Mouse (Mus musculus): ENCODE results near the gene Moap1. TPM values are rescaled to one million over a fixed set of nuclear protein-coding genes. Genes with fewer than 3 reads are reported as not detected.
A peak's percentile ranks its signal among the peaks of the same experiment; 100 is the strongest.

Moap1 gene
- polyA plus RNA-seq, 1 experiment from 2014 or later = 51.7 TPM

DNA sequence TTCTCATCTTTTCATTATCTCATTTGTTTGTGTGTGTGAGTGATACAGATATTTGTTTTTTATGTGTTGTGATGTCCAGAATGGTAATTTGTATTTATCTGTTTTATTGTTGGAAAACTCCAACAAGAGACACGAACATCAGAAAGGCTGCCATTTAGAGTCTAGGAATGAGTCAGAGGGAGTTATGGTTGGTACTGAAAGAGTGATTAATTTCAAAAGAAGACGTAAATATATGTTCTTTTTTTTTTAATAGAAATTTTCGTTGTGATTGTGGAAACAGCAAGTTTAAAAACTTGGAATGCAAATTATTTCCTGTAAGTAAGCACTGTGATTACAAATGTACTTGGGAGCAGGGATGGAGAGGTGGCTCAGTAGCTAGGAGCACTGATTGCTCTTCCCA, 18.2 kb upstream of the Moap1 start:
- 92% methylated on average over 3 of the region's 3 CpGs for WGBS
- Histone ChIP-seq H3K9me3 (no peaks in the 10 kb centered on the region), H3K4me2 (no peak overlapping the region), H3K27me3 (no peaks in the 10 kb centered on the region), H3K36me3 (peaks cover 32% of the 10 kb centered on the region), H3K4me1 (replicated peaks) (peaks cover 20% of the 10 kb centered on the region), H3K4me3 (no peak overlapping the region), H3K27ac (no peak overlapping the region), H3K9ac (no peak overlapping the region)
- no peak for ATAC-seq (ENCODE audit: low FRiP score)

- Histone ChIP-seq H3K9me3 (no peaks in the 10 kb centered on the region), H3K4me2 (peak overlapping the region; percentile 95), H3K27me3 (no peaks in the 10 kb centered on the region), H3K9ac (peak overlapping the region; percentile 87), H3K4me1 (replicated peaks) (peaks cover 37% of the 10 kb centered on the region), H3K27ac (peak overlapping the region; percentile 89; the same call in 1 of the 2 replicates), H3K36me3 (peaks cover 12% of the 10 kb centered on the region), H3K4me3 (peak overlapping the region; percentile 87)
- ATAC-seq (ENCODE audit: low FRiP score) = no peak
- WGBS = under 1% methylated on average over 5 of the region's 5 CpGs
These were observed 15.5 kb upstream of the Moap1 start for GRCm38 (mm10) chr12:102758936-102759335.

DNA sequence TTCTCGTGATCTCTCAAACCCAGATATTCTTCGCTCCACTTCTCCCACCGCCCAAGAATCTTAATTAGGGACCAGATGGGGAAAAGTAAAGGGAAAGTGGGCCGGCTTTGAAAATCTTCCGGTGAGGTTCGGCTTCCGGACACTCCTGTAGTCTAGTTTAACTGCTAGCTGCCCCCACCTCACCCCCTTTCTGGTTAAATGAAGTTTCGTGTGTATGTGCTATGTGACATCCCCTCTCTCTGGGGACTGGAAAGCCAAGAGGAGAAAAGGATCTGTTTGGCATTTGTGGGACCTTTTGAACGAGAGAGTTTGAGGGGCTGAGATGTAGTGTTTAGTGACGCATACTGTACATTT, 14.9 kb upstream of the Moap1 start, which contains the start of gene Gm20604:
Gene Gm20604, minus strand, starts transcription at position 270 of the 354 bp plus-strand sequence.
- H3K27ac ChIP-seq = peak within 1 kb of the TSS; percentile 93
- peak; percentile 4; the same call in 1 of the 2 replicates for ATAC-seq (ENCODE audit: low FRiP score)
- no peaks in the 10 kb centered on the region for H3K9me3 ChIP-seq
- H3K4me3 ChIP-seq = peak within 1 kb of the TSS; percentile 87
- peak within 1 kb of the TSS; percentile 87 for H3K9ac ChIP-seq
- H3K4me2 ChIP-seq = peak within 1 kb of the TSS; percentile 95
- peaks cover 8% of the 10 kb centered on the region; the same call in 1 of the 2 replicates for H3K36me3 ChIP-seq
- no peaks in the 10 kb centered on the region for H3K27me3 ChIP-seq
- WGBS = under 1% methylated on average over 10 of the region's 10 CpGs
- H3K4me1 ChIP-seq (replicated peaks) = peaks cover 37% of the 10 kb centered on the region

- peaks cover 7% of the 10 kb centered on the region; the same call in 1 of the 2 replicates for H3K36me3 ChIP-seq
- WGBS = under 1% methylated on average over 70 of the region's 73 CpGs
- no peaks in the 10 kb centered on the region for H3K27me3 ChIP-seq
- H3K4me1 ChIP-seq (replicated peaks) = peaks cover 37% of the 10 kb centered on the region
- no peaks in the 10 kb centered on the region for H3K9me3 ChIP-seq
- peak within 1 kb of the TSS; percentile 93 for H3K27ac ChIP-seq
- peak within 1 kb of the TSS; percentile 87 for H3K9ac ChIP-seq
- peak; percentile 98 for ATAC-seq (ENCODE audit: low FRiP score)
- peak within 1 kb of the TSS; percentile 95 for H3K4me2 ChIP-seq
- H3K4me3 ChIP-seq = peak within 1 kb of the TSS; percentile 87
These were observed 14.4 kb upstream of the Moap1 start, which contains the start of the genes Gm28051, Gon7 and Ubr7 for GRCm38 (mm10) chr12:102757689-102758402. Gm28051 (minus strand) TSS chr12:102757765. Gon7 (minus strand) TSS chr12:102757803. Ubr7 (plus strand) TSS chr12:102757967.

- H3K4me2 ChIP-seq = peak overlapping the region; percentile 64
- peak overlapping the region; percentile 87 for H3K4me3 ChIP-seq
- H3K27me3 ChIP-seq = no peaks in the 10 kb centered on the region
- 2% methylated on average over 45 of the region's 46 CpGs for WGBS
- H3K9me3 ChIP-seq = no peaks in the 10 kb centered on the region
- peak overlapping the region; percentile 82 for H3K9ac ChIP-seq
- peak; percentile 85 for ATAC-seq (ENCODE audit: low FRiP score)
- H3K4me1 ChIP-seq (replicated peaks) = peaks cover 37% of the 10 kb centered on the region
- H3K27ac ChIP-seq = peak overlapping the region; percentile 93
- H3K36me3 ChIP-seq = peaks cover under 1% of the 10 kb centered on the region; the same call in 1 of the 2 replicates
These were observed 13.7 kb upstream of the Moap1 start for GRCm38 (mm10) chr12:102757055-102757688.

DNA sequence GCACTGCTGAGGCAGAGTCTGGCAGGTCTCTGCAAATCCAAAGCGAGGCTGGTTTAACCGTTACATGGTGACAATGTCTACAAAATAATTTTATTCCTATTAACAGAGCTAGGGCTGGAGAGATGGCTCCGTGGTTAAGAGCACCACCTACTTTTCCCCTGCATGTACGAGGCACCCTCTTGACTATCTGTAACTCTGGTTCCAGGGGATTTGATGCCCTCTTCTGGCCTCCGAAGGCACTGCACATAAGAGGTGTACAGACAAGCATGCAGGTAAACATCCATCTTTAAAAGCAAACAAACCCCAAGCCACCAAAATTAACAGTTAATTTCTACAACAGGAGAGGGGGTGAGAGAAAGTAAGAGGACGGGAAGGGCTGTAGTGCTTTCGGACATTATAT, 12.8 kb upstream of the Moap1 start:
- 88% methylated on average over 7 of the region's 7 CpGs for WGBS
- no peaks in the 10 kb centered on the region for H3K36me3 ChIP-seq
- ATAC-seq (ENCODE audit: low FRiP score) = no peak
- peak overlapping the region; percentile 64 for H3K4me2 ChIP-seq
- no peaks in the 10 kb centered on the region for H3K27me3 ChIP-seq
- peaks cover 37% of the 10 kb centered on the region for H3K4me1 ChIP-seq (replicated peaks)
- H3K9ac ChIP-seq = peak overlapping the region; percentile 82; the same call in 1 of the 2 replicates
- no peak overlapping the region for H3K27ac ChIP-seq
- H3K9me3 ChIP-seq = no peaks in the 10 kb centered on the region
- peak overlapping the region; percentile 87 for H3K4me3 ChIP-seq

GRCm38 (mm10) chr12:102748256-102748655, 4.8 kb upstream of the Moap1 start:
- Histone ChIP-seq H3K36me3 (peaks cover 14% of the 10 kb centered on the region), H3K9ac (no peak overlapping the region), H3K27ac (no peak overlapping the region), H3K9me3 (no peaks in the 10 kb centered on the region), H3K27me3 (no peaks in the 10 kb centered on the region), H3K4me3 (no peak overlapping the region), H3K4me2 (no peak overlapping the region), H3K4me1 (replicated peaks) (peaks cover 11% of the 10 kb centered on the region)
- ATAC-seq (ENCODE audit: low FRiP score) = no peak
- 89% methylated on average over 3 of the region's 3 CpGs for whole genome bisulfite sequencing

- no peak for ATAC-seq (ENCODE audit: low FRiP score)
- peaks cover 30% of the 10 kb centered on the region for H3K4me1 ChIP-seq (replicated peaks)
- peak overlapping the region; percentile 90 for H3K4me2 ChIP-seq
- H3K4me3 ChIP-seq = peak overlapping the region; percentile 64; the same call in 1 of the 2 replicates
- no peak overlapping the region for H3K27ac ChIP-seq
- H3K9ac ChIP-seq = peak overlapping the region; percentile 81
- no peaks in the 10 kb centered on the region for H3K27me3 ChIP-seq
- 63% methylated on average over 6 of the region's 6 CpGs for WGBS
- no peaks in the 10 kb centered on the region for H3K9me3 ChIP-seq
- peaks cover 14% of the 10 kb centered on the region for H3K36me3 ChIP-seq
These were observed 1.4 kb upstream of the Moap1 start for GRCm38 (mm10) chr12:102744839-102745238.

DNA sequence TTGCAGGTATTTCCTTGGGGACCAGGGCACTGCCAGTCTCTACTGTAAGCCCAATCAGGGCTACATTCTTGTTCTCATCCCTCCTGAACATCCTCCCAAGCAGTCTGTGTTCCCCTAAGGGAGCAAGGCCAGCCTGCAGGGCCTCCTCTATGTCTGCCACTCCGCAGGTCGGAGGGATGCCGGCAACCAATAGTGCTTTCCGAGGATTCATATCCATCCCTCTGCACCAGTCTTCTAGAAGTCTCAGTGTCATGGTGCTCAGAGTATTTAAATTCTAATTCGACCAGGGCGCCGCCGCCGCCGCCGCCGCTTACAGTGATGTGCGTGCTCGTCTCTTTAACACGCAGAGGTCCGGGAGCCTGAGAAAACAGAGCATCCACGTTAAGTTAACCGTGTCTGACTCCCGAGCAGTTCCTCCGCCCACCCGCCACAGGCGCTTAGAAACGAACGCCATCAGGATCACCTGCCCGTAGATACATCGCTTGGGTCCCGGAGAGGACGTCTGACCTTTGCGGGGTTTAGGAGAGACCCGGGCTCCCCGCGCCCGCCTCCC, 349 bp downstream of the Moap1 start:
- Histone ChIP-seq H3K27me3 (no peaks in the 10 kb centered on the region), H3K9me3 (no peaks in the 10 kb centered on the region), H3K36me3 (peaks cover 3% of the 10 kb centered on the region), H3K27ac (peak overlapping the region; percentile 91), H3K4me2 (peak overlapping the region; percentile 90), H3K4me3 (peak overlapping the region; percentile 64), H3K9ac (peak overlapping the region; percentile 81), H3K4me1 (replicated peaks) (peaks cover 30% of the 10 kb centered on the region)
- under 1% methylated on average over 33 of the region's 33 CpGs for WGBS
- peak; percentile 83 for ATAC-seq (ENCODE audit: low FRiP score)

DNA sequence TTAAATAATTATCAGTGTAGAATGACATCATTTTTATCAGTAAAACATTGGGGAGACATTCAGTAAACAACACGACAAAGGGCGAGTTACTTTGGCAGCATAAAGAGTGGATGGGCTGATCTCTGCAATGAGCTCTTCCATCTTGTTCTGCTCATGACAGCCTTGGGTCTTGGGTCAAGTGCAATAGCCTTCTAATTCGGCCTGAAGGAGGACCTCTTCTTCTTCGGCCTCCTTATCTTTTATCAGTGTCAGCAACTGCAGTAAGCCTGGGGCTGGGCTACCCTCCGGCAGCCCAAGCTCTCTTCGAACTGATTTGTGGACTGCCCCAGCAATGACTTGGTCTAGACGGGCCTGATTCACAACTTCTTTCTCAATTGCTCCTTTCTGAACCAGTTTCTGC, 1.4 kb downstream of the Moap1 start:
- no peaks in the 10 kb centered on the region for H3K27me3 ChIP-seq
- H3K4me3 ChIP-seq = 0 out of 2 replicates have a peak overlapping the region, but pooled peaks have one; percentile 64
- no peaks in the 10 kb centered on the region for H3K9me3 ChIP-seq
- H3K4me1 ChIP-seq (replicated peaks) = peaks cover 30% of the 10 kb centered on the region
- no peak for ATAC-seq (ENCODE audit: low FRiP score)
- H3K4me2 ChIP-seq = peak overlapping the region; percentile 90
- H3K9ac ChIP-seq = peak overlapping the region; percentile 81
- 85% methylated on average over 7 of the region's 7 CpGs for WGBS
- H3K27ac ChIP-seq = no peak overlapping the region
- H3K36me3 ChIP-seq = no peaks in the 10 kb centered on the region; the same call in 1 of the 2 replicates

GRCm38 (mm10) chr12:102740285-102740684, 3.2 kb downstream of the Moap1 start:
- no peak overlapping the region for H3K4me3 ChIP-seq
- 60% methylated on average over 3 of the region's 3 CpGs for WGBS
- H3K4me1 ChIP-seq (replicated peaks) = peaks cover 30% of the 10 kb centered on the region
- H3K36me3 ChIP-seq = no peaks in the 10 kb centered on the region
- H3K9me3 ChIP-seq = no peaks in the 10 kb centered on the region
- no peak overlapping the region for H3K4me2 ChIP-seq
- no peak for ATAC-seq (ENCODE audit: low FRiP score)
- H3K27ac ChIP-seq = no peak overlapping the region
- no peak overlapping the region for H3K9ac ChIP-seq
- H3K27me3 ChIP-seq = no peaks in the 10 kb centered on the region

DNA sequence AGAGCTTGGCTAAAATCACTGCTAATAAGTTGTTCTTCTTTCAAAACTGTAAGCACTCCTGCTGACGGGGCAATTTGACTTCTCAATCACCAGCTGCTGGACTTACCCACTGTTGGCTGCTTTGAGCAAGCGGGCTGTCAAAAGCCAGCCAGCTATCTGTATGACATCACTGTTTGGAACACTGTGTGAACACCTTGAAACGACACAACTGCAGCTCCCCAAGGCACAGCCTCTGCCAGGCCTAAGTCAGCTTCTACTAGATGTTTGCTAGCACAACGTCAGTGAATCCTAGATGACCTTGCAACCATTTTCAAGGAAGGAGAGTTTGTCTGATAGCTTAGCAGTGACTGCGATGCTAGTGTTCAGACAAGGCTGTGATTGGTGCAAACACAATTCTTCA, 4.4 kb downstream of the Moap1 start:
- 84% methylated on average over 5 of the region's 5 CpGs for WGBS
- Histone ChIP-seq H3K27ac (no peak overlapping the region), H3K36me3 (no peaks in the 10 kb centered on the region), H3K4me2 (no peak overlapping the region), H3K4me3 (no peak overlapping the region), H3K9ac (no peak overlapping the region), H3K9me3 (no peaks in the 10 kb centered on the region), H3K27me3 (no peaks in the 10 kb centered on the region), H3K4me1 (replicated peaks) (peaks cover 21% of the 10 kb centered on the region)
- no peak for ATAC-seq (ENCODE audit: low FRiP score)
